ENCODE assay signal across 22 mouse cellular contexts in the genomic region with DNA sequence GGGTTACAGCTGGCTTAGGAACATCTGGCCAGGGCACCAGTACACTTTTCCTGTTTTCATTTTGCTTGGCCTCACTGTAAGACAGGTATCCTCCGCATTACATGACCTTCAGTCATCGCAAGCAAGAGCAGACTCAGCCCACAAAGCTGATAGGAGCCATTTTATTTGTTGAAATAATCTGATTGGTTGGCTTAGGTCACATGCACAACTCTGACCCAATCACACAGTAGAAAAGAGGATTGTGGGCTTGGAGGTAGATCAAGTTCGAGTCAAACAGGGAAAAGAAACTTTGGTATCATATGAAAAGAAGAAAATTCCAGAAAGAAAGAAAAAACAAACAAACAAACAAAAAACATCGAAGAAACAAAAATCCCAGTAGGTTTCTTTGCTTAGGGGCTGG. TPM values are rescaled to one million over a fixed set of nuclear protein-coding genes. Genes with fewer than 3 reads are reported as not detected.
DNase-seq lines count a peak whose midpoint lies in the region; ATAC-seq and TF ChIP-seq lines count a peak whose summit lies in the region.
"Had no signal": no experiment of that assay in that cellular context is flagged by ENCODE, and none has a peak within 500 bp of the region (broad histone marks: within the 10 kb centered on the region; RNA-seq: fewer than 3 reads in every experiment).

No protein-coding gene starts in this region.

- H3K27ac ChIP-seq in CH12.LX (ENCODE audit: insufficient read depth, low read depth) (no peak overlapping the region), MEL (ENCODE audit: control insufficient read depth, low read depth, low read length) (no peak overlapping the region)
- H3K27ac ChIP-seq in intestine, postnatal 0 days (ENCODE audit: low read depth, low read length) = no peak overlapping the region
- H3K27ac ChIP-seq: embryonic facial prominence, embryonic 12.5 days; embryonic facial prominence, embryonic 15.5 days; gastrocnemius, adult 2 months; hindbrain, embryonic 12.5 days; hindbrain, embryonic 15.5 days had no signal

- ATAC-seq in intestine, postnatal 0 days = no peak
- ATAC-seq: forebrain, embryonic 14.5 days; forebrain, postnatal 0 days had no signal

- H3K9ac ChIP-seq in CH12.LX (ENCODE audit: insufficient read depth, low read depth) = no peak overlapping the region
- no peak overlapping the region for H3K9ac ChIP-seq in MEL (ENCODE audit: control insufficient read depth, low read depth, low read length, poor library complexity, severe bottlenecking)
- no peak overlapping the region for H3K9ac ChIP-seq in intestine, postnatal 0 days (ENCODE audit: low read depth, low read length)
- H3K9ac ChIP-seq: embryonic facial prominence, embryonic 12.5 days; embryonic facial prominence, embryonic 15.5 days; forebrain, postnatal 0 days; hindbrain, embryonic 12.5 days; hindbrain, embryonic 15.5 days had no signal

- DNase-seq in 416B (ENCODE audit: low read depth) = peak; percentile 24
- DNase-seq in CH12.LX (ENCODE audit: extremely low read depth) = no peak
- DNase-seq in MEL (ENCODE audit: low read depth, low spot score) = peak; percentile 26
- no peak for DNase-seq in kidney, postnatal 4 days
- DNase-seq in adrenal gland, postnatal 25 days = no peak
- DNase-seq: adrenal gland, postnatal 10 days; cerebellum, adult 11 months; cerebellum, adult 2 months; cerebellum, adult 9-11 months; cerebellum, postnatal 25 days; forebrain, postnatal 0 days; gastrocnemius, adult 2 months; gastrocnemius, postnatal 14 days; heart, adult 11 months had no signal

- H3K27me3 ChIP-seq in CH12.LX (replicated peaks) (no peaks in the 10 kb centered on the region), MEL (ENCODE audit: control insufficient read depth in 1 of 2, insufficient read depth in 2 of 2, low read length in 2 of 2) (peaks cover 0 to 3% of the 10 kb centered on the region in 2 experiments; a peak in 2 of 4 replicates), myocyte (ENCODE audit: control insufficient read depth, insufficient read depth, insufficient read length) (no peaks in the 10 kb centered on the region)
- H3K27me3 ChIP-seq in intestine, postnatal 0 days (replicated peaks; ENCODE audit: control insufficient read depth, insufficient read depth, low read length) = no peaks in the 10 kb centered on the region
- H3K27me3 ChIP-seq: embryonic facial prominence, embryonic 12.5 days; embryonic facial prominence, embryonic 15.5 days; hindbrain, embryonic 12.5 days; hindbrain, embryonic 15.5 days had no signal

- no peak for TF ChIP-seq RAD21 in CH12.LX (IDR thresholded peaks at IDR 0.05; ENCODE audit: low read depth, low read length)
- no peak for TF ChIP-seq RAD21 in MEL (IDR thresholded peaks at IDR 0.05; ENCODE audit: low read depth, low read length)

- no peak overlapping the region for H3K4me2 ChIP-seq in CH12.LX (ENCODE audit: insufficient read depth, low read depth, poor library complexity, severe bottlenecking)
- H3K4me2 ChIP-seq in myocyte (ENCODE audit: low read depth) = no peak overlapping the region
- H3K4me2 ChIP-seq in intestine, postnatal 0 days (replicated peaks; ENCODE audit: low read depth) = no peak overlapping the region
- H3K4me2 ChIP-seq: embryonic facial prominence, embryonic 12.5 days; embryonic facial prominence, embryonic 15.5 days; heart, embryonic 11.5 days; hindbrain, embryonic 12.5 days; hindbrain, embryonic 15.5 days had no signal

- TF ChIP-seq EP300 in CH12.LX (IDR thresholded peaks at IDR 0.05; ENCODE audit: low read length) = no peak
- no peak for TF ChIP-seq EP300 in MEL (IDR thresholded peaks at IDR 0.05; ENCODE audit: low read depth in 1 of 2, low read length in 2 of 2)

- dilution Hi-C loops in CH12.LX (cut with MboI; ENCODE audit: extremely low pct_ligation_motif_present, extremely low pct_unique_long_range_greater_than_20kb, low sequenced_read_pairs) = no loop called here

- H3K4me3 ChIP-seq in CH12.LX (replicated peaks in 1 of 3; ENCODE audit: low read depth in 2 of 3, low read length in 2 of 3, poor library complexity in 1 of 3) = no peak overlapping the region
- H3K4me3 ChIP-seq in MEL (ENCODE audit: control insufficient read depth in 1 of 2, insufficient read depth in 1 of 2, low read depth in 2 of 2, low read length in 2 of 2) = no peak overlapping the region
- no peak overlapping the region for H3K4me3 ChIP-seq in myocyte
- no peak overlapping the region for H3K4me3 ChIP-seq in intestine, postnatal 0 days (ENCODE audit: low read depth, low read length)
- H3K4me3 ChIP-seq: embryonic facial prominence, embryonic 12.5 days; embryonic facial prominence, embryonic 15.5 days; gastrocnemius, adult 2 months; hindbrain, embryonic 12.5 days; hindbrain, embryonic 15.5 days had no signal

- H3K36me3 ChIP-seq in CH12.LX (replicated peaks in 1 of 2; ENCODE audit: control insufficient read depth in 1 of 2, insufficient read depth in 1 of 2, low read length in 1 of 2) (no peaks in the 10 kb centered on the region), MEL (ENCODE audit: control insufficient read depth in 1 of 2, insufficient read depth in 2 of 2, low read length in 2 of 2) (no peaks in the 10 kb centered on the region), myocyte (ENCODE audit: control insufficient read depth, insufficient read depth) (no peaks in the 10 kb centered on the region)
- H3K36me3 ChIP-seq in intestine, postnatal 0 days (ENCODE audit: control insufficient read depth, insufficient read depth) = no peaks in the 10 kb centered on the region
- H3K36me3 ChIP-seq: embryonic facial prominence, embryonic 12.5 days; embryonic facial prominence, embryonic 15.5 days; hindbrain, embryonic 12.5 days; hindbrain, embryonic 15.5 days had no signal

- no peaks in the 10 kb centered on the region for H3K9me3 ChIP-seq in CH12.LX (replicated peaks; ENCODE audit: low read length)
- no peaks in the 10 kb centered on the region for H3K9me3 ChIP-seq in MEL (replicated peaks; ENCODE audit: insufficient read depth, low read length)
- no peaks in the 10 kb centered on the region for H3K9me3 ChIP-seq in intestine, postnatal 0 days (ENCODE audit: control insufficient read depth)
- H3K9me3 ChIP-seq: embryonic facial prominence, embryonic 12.5 days; embryonic facial prominence, embryonic 15.5 days; hindbrain, embryonic 12.5 days; hindbrain, embryonic 15.5 days had no signal

- no peak for TF ChIP-seq CTCF in CH12.LX (conservative IDR thresholded peaks at IDR 0.05 in 1 of 2, IDR thresholded peaks at IDR 0.05 in 1 of 2; ENCODE audit: low read depth in 2 of 2, low read length in 2 of 2)
- TF ChIP-seq CTCF in MEL (IDR thresholded peaks at IDR 0.05 in 2 of 3, conservative IDR thresholded peaks at IDR 0.05 in 1 of 3; ENCODE audit: control insufficient read depth in 1 of 3, insufficient read depth in 1 of 3, low read depth in 2 of 3, low read length in 3 of 3, poor library complexity in 1 of 3, severe bottlenecking in 1 of 3) = no peak
- TF ChIP-seq CTCF in intestine, postnatal 0 days (IDR thresholded peaks at IDR 0.05; ENCODE audit: low read depth) = no peak

- no peak overlapping the region for H3ac ChIP-seq in myocyte (ENCODE audit: control insufficient read depth, insufficient read length)

- in situ Hi-C loops in CH12.LX (cut with MboI; ENCODE audit: low pct_ligation_motif_present, low pct_unique_long_range_greater_than_20kb, low sequenced_read_pairs) = no loop called here

- 89% methylated on average over 4 of the region's 4 CpGs for WGBS in intestine, postnatal 0 days

- no peak for TF ChIP-seq POLR2A in CH12.LX (IDR thresholded peaks at IDR 0.05; ENCODE audit: low read depth, low read length)
- TF ChIP-seq POLR2A in MEL (IDR thresholded peaks at IDR 0.05; ENCODE audit: control insufficient read depth in 1 of 2, insufficient read depth in 1 of 2, low read depth in 1 of 2, low read length in 2 of 2, poor library complexity in 1 of 2) = no peak
- no peak for TF ChIP-seq POLR2A in myocyte (IDR thresholded peaks at IDR 0.05; ENCODE audit: insufficient read length, low read depth)

- H3K4me1 ChIP-seq in CH12.LX (ENCODE audit: control insufficient read depth in 1 of 2, insufficient read depth in 2 of 2) (peaks cover 6 to 8% of the 10 kb centered on the region in 2 experiments), MEL (ENCODE audit: control insufficient read depth in 1 of 2, insufficient read depth in 2 of 2, low read length in 2 of 2) (no peaks in the 10 kb centered on the region)
- no peaks in the 10 kb centered on the region for H3K4me1 ChIP-seq in intestine, postnatal 0 days (replicated peaks; ENCODE audit: control insufficient read depth, insufficient read depth, low read length)
- H3K4me1 ChIP-seq: hindbrain, embryonic 15.5 days had no signal

- H3K79me2 ChIP-seq in CH12.LX (replicated peaks; ENCODE audit: control insufficient read depth, extremely low read depth, insufficient read depth, poor library complexity, severe bottlenecking) = no peaks in the 10 kb centered on the region
- no peaks in the 10 kb centered on the region for H3K79me2 ChIP-seq in MEL (ENCODE audit: control insufficient read depth, insufficient read depth, low read length, poor library complexity)
- H3K79me2 ChIP-seq in myocyte (ENCODE audit: control insufficient read depth, insufficient read depth) = no peaks in the 10 kb centered on the region

TF ChIP-seq in CH12.LX, 34 proteins besides CTCF, POLR2A, EP300 and RAD21:
- TF ChIP-seq USF2 (conservative IDR thresholded peaks at IDR 0.05; ENCODE audit: low read depth, low read length) (peak; percentile 48), ETS1 (conservative IDR thresholded peaks at IDR 0.05; ENCODE audit: low read depth, low read length) (no peak), USF1 (IDR thresholded peaks at IDR 0.05; ENCODE audit: low read depth, low read length) (peak; percentile 49; the same call in 1 of the 2 replicates)

TF ChIP-seq in MEL, 35 proteins besides CTCF, POLR2A, EP300 and RAD21 (continues in another document):
- TF ChIP-seq SMC3 (IDR thresholded peaks at IDR 0.05; ENCODE audit: low read depth, low read length) (no peak), MAX (IDR thresholded peaks at IDR 0.05; ENCODE audit: low read length) (0 out of 2 replicates have a peak, but pooled peaks have one; percentile 34)

TF ChIP-seq in myocyte, 11 proteins besides CTCF, POLR2A, EP300 and RAD21:
- TF ChIP-seq USF1 (IDR thresholded peaks at IDR 0.05; ENCODE audit: low read depth) (peak; percentile 70), POLR2AphosphoS2 (IDR thresholded peaks at IDR 0.05; ENCODE audit: insufficient read length, low read depth) (no peak)

RNA-seq across cellular contexts. Expression of gene Jdp2, which starts 48.4 kb away (rescaled TPM):
- total RNA-seq in CH12.LX (2012; rRNA removed) (86.5 and 88.9 TPM in 2 replicates), CH12.LX (2014; rRNA removed) (64.7 and 67.3 TPM in 2 replicates), MEL (2012; rRNA removed) (2.3 and 8.1 TPM in 2 replicates)
- polyA plus RNA-seq in CH12.LX (2012; ENCODE audit: insufficient read length, low read depth) (104 and 114 TPM in 2 replicates), MEL (2012; ENCODE audit: insufficient read depth in 1 of 2, insufficient read length in 2 of 2, low read depth in 1 of 2, low replicate concordance in 2 of 2, missing spikeins in 1 of 2) (1 to 10 TPM in 1 of 2 experiments, not detected in 1; 9.1 TPM), myocyte (2012; fragmentation: generic; extraction: Trizol) (72.9 TPM)
- total RNA-seq in adrenal gland, postnatal 25 days (2021) = 15.1 and 16.4 TPM in 2 replicates
- polyA plus RNA-seq in intestine, postnatal 0 days (2015; fragmentation: Nextera tagmentation; extraction: Ambion mirVana) = 0.44 TPM in 2 replicates

Comparison
In these comparisons a context has a peak if more than half of its experiments do, and no peak if none do; other contexts are left out.
1. DNase-seq: peak in 416B (single experiment) and MEL (single experiment); none in CH12.LX (single experiment), kidney, postnatal 4 days (0 of 2) and adrenal gland, postnatal 25 days (single experiment).